Mouse (Mus musculus): Measurements from ENCODE around the gene Rwdd1.
A peak's percentile ranks its signal among the peaks of the same experiment; 100 is the strongest.
"Not testable (repeated sequence)": the region's sequence is repeated elsewhere in the genome, so short reads cannot be mapped to it uniquely, and the experiment has no call there.

The Rwdd1 gene

DNA sequence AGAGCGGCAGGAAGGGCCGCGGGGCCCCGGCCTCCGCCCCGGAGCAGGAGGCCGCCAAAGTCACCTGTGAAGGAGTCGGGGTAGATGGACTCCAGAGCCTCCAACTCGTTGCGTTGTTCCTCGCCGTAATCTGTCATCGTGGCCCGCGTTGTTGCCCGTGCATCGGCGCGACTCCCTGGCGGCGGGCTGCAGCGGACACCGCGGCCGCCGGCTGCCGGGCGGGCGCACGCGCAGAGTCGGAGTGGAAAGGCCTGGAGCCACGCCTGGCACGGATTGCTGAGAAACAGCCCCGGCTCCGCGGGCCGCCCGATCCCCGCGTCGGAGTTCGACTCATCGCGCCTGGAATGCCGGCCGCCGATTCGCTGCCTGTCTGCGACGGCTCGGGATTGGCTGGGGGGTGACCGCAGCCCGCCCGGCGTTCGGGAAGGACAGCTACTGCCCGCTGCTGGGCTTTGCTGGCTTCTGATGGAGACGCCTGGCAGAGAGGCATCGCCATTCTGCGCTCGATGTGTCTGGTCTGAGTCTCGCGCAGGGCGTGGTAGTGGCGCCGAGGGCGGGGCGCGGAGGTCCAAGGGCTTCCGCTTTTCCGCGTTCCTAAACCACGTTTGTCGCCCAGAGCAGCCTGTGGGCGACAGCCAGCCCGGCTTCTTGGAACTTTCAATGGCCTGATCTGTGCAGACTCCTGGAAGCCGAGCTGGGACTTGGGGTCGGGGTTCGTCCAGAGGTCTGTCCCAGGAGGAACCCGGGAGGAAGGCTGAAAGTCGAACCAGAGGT, at the start of gene Rwdd1:
Rwdd1 (minus strand) TSS at position 323 of the 774 bp plus-strand sequence.
- DNase-seq (ENCODE audit: low spot score): peak; percentile 93

DNA sequence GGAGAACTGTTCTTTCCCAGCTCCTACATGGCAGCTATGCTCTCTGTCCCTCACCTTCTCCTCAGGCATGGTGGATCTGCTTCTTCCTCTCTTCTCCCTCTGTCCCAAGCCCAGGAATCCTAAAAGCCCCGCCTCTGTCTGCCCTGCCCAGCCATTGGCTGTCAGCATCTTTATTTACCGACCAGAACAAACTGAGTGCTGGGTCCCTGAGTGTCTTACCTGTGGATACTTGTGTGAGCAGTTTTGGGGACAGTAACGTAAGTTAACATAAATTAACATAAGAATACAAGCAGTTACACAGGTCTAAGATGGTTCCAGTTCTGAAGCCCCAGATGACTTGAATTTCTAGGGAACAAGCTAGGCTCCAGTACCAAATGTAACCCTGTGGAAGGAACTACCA, 47.2 kb upstream of the Rwdd1 start:
- DNase-seq (ENCODE audit: low spot score): no peak

DNA sequence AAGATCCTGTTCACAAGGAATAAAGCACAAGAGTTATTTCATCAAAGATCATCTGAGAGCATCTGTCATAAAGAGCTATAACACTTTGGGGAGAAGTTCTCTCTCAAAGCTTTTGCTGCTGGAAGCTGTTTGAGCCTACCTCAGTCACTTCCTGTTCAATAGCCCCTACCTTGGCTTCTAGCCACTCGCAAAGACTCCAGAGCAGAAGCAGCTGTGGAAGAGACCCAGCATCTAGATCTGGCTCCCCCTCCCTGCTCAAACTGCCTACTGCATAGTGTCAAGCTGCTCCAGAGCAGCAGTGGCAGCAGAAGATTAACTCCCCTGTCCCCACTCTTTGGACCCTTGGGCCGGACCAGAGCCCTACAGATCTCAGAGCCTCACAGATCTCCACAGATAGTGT, 34.6 kb upstream of the Rwdd1 start:
- DNase-seq (ENCODE audit: low spot score): no peak

DNA sequence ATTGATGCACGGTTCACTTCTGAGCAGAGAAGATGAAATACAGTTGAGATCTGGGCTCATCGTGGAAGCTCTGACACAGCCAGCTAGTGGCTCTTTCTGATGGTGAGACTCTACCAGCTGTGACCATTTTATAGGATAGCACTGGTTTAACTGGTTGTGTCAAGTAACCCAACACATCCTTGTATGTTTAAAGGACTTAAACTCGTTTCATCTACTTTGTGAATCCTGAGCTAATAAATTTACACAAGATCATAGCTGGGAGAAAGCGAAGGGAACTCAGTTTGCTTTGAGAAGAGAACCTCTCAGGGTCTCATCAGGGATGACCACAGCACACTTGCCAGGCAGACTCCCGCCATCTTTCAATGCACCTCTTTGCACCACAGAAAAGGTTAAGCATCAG, 24.8 kb upstream of the Rwdd1 start, which contains the start of gene Calhm4:
Calhm4 (minus strand) TSS at position 101 of the 400 bp plus-strand sequence.
- DNase-seq (ENCODE audit: low spot score): no peak

DNA sequence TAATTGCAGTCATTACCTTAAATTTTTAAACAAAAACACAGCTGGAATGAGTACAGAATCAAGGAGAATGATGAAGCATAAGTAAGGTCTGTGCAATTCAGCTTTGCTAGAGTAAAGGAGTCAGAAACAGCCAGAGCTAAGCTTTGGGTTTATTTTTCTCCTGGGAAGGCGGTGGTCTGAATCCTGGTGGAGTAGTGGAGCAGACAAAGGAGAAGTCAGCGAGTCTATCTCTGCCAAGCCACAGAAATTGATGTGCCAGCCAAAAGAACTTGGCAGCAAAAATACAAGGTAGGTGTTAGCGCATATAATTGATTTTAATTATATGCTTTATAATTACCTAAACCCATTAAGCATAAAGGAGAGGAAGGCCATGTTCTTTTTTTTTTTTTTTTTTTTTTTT, 18.0 kb upstream of the Rwdd1 start, which contains the start of gene Trappc3l:
Trappc3l (plus strand) TSS at position 197 of the 400 bp plus-strand sequence.
- no peak for DNase-seq (ENCODE audit: low spot score)

DNA sequence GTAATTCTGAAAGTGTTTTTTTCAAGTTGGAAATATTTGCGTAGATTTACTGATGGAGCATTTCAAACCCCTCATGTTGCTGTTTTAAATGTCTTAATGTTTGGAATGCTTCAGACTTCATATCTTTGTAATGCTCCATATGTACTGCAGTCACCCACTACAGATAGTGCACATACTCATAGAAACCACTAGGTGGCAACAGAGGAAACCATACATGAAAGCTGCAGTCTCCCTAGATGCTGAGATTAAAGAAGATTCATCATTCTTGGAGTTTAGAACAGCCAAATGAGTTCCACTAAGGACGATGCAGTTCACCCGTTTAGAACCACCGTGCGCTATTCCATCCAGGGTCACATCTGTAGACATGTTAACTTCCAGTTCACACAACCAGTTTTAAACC, 17.2 kb upstream of the Rwdd1 start:
- peak; percentile 36 for DNase-seq (ENCODE audit: low spot score)

DNA sequence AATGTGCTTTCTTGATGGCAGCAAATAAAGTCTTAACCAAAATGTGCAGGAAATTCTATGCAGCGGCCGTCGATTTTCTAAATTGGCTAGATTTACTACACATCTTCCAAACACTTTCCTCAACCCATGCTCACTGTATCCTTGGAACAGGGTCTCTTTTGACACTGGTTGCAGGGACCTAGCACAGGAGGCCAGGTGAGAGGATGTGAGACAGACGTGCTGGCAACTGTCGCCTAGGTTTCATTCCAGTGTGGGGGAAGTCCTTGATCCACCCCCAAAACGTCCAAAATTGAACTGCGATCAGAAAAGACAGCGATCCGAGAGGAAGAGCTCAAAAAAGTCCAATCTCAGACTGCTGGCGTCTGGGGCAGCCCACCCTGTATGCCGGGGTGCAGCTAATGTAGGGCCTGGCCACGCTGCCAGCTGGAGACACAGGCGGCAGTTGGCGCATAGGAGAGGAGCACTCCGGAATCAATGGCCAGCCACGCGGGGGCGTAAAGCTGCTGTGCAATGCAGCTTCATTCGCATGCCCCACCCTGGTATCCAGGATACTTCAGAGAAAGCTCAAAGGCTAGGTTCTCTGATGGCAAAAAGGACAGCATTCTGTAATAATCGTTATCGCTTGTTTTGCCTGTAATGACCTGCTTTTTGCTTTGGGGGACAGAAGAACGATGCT, 14.3 kb upstream of the Rwdd1 start:
- no peak for DNase-seq (ENCODE audit: low spot score)

GRCm38 (mm10) chr10:34030322-34030721, 10.9 kb upstream of the Rwdd1 start:
- no peak for DNase-seq (ENCODE audit: low spot score)

- no peak for DNase-seq (ENCODE audit: low spot score)
Observed at GRCm38 (mm10) chr10:34018746-34019301, 600 bp downstream of the Rwdd1 start.

- DNase-seq (ENCODE audit: low spot score): no peak
Observed at GRCm38 (mm10) chr10:34013241-34013640, 6.2 kb downstream of the Rwdd1 start.

DNA sequence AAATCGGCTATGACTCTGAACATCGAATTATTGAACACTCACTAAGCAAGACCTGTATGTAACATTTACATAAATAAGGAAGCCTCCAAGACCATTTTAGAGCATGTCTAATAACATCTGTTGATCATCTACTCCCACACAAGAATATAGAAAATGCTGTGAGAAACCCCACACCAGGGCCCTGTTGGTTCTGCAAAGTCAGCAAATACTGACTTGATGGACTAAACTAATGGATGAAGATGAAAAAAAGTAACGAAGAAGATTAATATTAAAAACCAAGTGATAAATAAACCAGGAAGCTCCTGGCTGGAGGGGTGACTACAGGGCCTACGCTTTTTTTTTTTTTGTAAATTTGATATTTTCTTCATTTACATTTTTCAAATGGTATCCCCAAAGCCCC, 6.8 kb downstream of the Rwdd1 start:
- no peak for DNase-seq (ENCODE audit: low spot score)

DNA sequence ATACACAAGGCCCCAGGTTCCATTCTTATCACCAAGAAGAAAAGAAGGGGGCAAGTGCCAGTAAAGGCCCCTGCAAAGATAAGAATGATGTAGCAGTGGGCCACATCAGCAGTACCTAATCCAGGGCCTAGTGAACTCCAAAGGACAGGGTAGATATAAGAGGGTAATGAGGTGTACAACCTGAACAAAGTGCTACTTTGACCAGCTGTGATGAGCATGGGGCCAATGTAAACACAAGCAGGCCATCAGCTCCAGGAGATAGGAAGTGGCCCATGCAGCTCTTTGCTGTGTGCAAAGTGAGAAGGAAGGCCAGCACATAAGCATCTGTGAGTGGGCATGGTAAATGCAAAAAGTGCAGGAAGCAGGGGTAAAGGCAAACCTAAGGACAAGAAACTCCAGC, 21.0 kb downstream of the Rwdd1 start:
- no peak for DNase-seq (ENCODE audit: low spot score)

DNA sequence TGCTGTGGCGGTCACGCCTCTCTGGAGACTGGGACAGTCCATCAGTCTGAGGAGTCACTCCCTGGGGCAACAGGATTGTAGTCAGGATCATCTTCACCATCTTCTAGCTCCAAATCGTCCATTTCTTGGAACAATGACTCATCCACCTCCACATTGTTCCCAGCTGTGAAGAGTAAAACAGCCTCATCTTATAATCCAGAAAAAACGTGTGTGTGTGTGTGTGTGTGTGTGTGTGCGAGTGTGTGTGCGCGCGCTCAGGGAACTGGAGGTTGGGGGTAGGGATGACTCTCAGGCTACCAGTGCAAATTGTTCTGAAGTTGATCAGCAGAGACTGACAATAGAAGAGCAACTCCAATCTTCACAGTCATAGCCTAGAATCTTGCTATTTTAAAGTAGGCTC, 22.7 kb downstream of the Rwdd1 start:
- not testable (repeated sequence) for DNase-seq (ENCODE audit: low spot score)

- peak; percentile 73 for DNase-seq (ENCODE audit: low spot score)
Observed at GRCm38 (mm10) chr10:33986771-33987170, 32.7 kb downstream of the Rwdd1 start.

DNA sequence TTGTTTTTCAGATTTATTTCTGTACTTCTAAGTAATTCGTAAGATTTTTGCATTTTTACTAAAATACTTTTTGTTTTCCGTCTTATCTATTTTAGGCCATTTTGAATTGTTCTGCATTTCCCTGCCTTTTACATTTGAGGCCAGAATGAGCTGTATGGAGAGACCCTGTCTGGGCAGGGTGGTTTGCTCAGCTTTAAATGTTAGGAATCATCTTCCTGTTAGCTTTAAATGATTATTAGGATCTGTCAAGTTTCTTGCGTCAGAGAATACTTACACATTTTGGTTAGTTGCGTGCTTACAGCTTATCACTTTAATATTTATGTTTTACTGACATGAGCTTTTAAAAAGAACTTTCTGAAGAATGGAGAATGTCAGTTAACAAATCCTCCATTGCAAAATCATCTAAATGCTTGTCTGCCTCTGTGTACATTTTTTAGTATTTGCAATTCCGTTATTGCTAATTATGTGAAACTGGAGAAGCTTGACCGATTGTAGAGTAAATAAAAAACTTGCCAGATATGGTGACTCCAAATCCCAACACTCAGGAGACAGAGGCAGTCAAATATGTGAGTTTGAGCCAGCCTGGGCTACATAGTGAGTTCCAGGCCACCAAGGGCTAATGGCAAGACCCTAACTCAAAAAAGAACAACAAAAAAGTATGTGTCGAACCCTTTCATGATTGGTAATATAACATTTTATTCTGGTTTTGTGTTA, 44.5 kb downstream of the Rwdd1 start:
- DNase-seq (ENCODE audit: low spot score): no peak

DNA sequence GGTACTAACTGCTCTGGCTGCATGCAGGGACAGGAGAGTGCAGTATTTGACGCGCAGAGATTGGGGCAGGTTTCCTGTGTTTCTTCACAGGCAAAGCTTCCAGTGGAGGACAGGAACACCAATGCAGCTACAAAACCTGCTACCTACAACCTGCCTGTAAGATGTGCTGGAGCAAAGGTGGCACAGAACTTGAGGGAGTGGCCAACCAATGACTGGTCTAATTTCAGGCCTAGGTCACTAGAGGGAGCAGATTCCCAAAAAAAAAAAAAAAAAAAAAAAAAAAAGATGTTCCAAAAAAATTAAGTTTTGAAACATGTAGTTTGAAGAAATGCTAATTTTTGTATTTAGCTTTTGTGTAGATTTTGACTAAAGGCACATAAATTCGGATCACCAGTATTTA, 66.9 kb downstream of the Rwdd1 start:
- DNase-seq (ENCODE audit: low spot score): no peak

- DNase-seq (ENCODE audit: low spot score): peak; percentile 63
Observed at GRCm38 (mm10) chr10:33950803-33951583, 68.4 kb downstream of the Rwdd1 start, which contains the start of gene Zup1. Zup1 (minus strand) TSS chr10:33951269.
